ENCODE assay signal across 29 mouse cellular contexts in the genomic region with DNA sequence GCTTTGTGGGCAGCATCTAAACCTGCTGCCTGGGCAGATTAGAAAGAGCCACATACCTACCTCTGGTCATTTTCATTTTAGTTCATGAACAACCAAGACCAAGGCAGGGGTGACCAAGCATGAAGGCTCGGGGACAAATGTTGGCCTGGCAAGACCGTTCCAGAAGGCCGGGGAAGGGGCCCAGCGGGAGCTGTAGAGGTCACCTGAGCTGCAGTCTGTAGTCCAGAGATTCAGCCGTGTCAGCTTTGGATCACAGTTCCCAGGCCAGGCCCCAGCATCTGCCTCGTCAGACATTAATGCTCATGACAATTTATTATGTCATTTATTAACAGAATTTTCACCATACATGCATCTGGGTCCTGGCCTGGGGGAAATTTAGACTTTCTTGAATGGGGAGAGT. TPM values are rescaled to one million over a fixed set of nuclear protein-coding genes. Genes with fewer than 3 reads are reported as not detected.
DNase-seq lines count a peak whose midpoint lies in the region; ATAC-seq lines count a peak whose summit lies in the region.
"Had no signal": no experiment of that assay in that cellular context is flagged by ENCODE, and none has a peak within 500 bp of the region (broad histone marks: within the 10 kb centered on the region; RNA-seq: fewer than 3 reads in every experiment).

No protein-coding gene starts in this region.

- peaks cover 97% of the 10 kb centered on the region for H3K36me3 ChIP-seq in neural tube, embryonic 13.5 days
- peaks cover 96% of the 10 kb centered on the region for H3K36me3 ChIP-seq in kidney, embryonic 14.5 days (ENCODE audit: control insufficient read depth, insufficient read depth, low read length)

- no peaks in the 10 kb centered on the region for H3K4me1 ChIP-seq in neural tube, embryonic 13.5 days (replicated peaks)
- no peaks in the 10 kb centered on the region for H3K4me1 ChIP-seq in kidney, embryonic 14.5 days (ENCODE audit: control insufficient read depth, insufficient read depth, low read length)
- H3K4me1 ChIP-seq: forebrain, embryonic 12.5 days; limb, embryonic 10.5 days; limb, embryonic 15.5 days; liver, embryonic 13.5 days had no signal

- H3K4me2 ChIP-seq in neural tube, embryonic 13.5 days, result no peak overlapping the region
- H3K4me2 ChIP-seq in kidney, embryonic 14.5 days (replicated peaks; ENCODE audit: low read depth, low read length), result no peak overlapping the region
- H3K4me2 ChIP-seq: forebrain, embryonic 12.5 days; heart, embryonic 11.5 days; hindbrain, embryonic 14.5 days; limb, embryonic 15.5 days; liver, embryonic 13.5 days had no signal

- no peak overlapping the region for H3K4me3 ChIP-seq in neural tube, embryonic 13.5 days
- no peak overlapping the region for H3K4me3 ChIP-seq in kidney, embryonic 14.5 days (ENCODE audit: low read length)
- H3K4me3 ChIP-seq: forebrain, embryonic 12.5 days; limb, embryonic 10.5 days; limb, embryonic 15.5 days; liver, embryonic 13.5 days had no signal

- H3K9me3 ChIP-seq in neural tube, embryonic 13.5 days, result no peaks in the 10 kb centered on the region
- no peaks in the 10 kb centered on the region for H3K9me3 ChIP-seq in kidney, embryonic 14.5 days (ENCODE audit: control insufficient read depth, low read length)
- H3K9me3 ChIP-seq: forebrain, embryonic 12.5 days; G1E; limb, embryonic 10.5 days; limb, embryonic 15.5 days; liver, embryonic 13.5 days had no signal

- no peak for ATAC-seq in neural tube, embryonic 13.5 days (ENCODE audit: low read depth)
- ATAC-seq in kidney, embryonic 14.5 days (ENCODE audit: low FRiP score, low TSS enrichment), result peak; percentile 56; the same call in 1 of the 2 replicates
- ATAC-seq: forebrain, postnatal 0 days; lung, postnatal 0 days had no signal

- H3K27ac ChIP-seq in neural tube, embryonic 13.5 days (replicated peaks), result peak overlapping the region; percentile 28; the same call in 1 of the 2 replicates
- H3K27ac ChIP-seq in kidney, embryonic 14.5 days (ENCODE audit: low read depth, low read length), result peak overlapping the region; percentile 12; the same call in 1 of the 2 replicates
- H3K27ac ChIP-seq: forebrain, embryonic 12.5 days; hindbrain, embryonic 14.5 days; limb, embryonic 10.5 days; limb, embryonic 15.5 days; liver, embryonic 13.5 days; stomach, postnatal 0 days had no signal

- WGBS in neural tube, embryonic 13.5 days, result 78% methylated on average over 6 of the region's 6 CpGs
- 62% methylated on average over 6 of the region's 6 CpGs for WGBS in kidney, embryonic 14.5 days

- no peak overlapping the region for H3K9ac ChIP-seq in neural tube, embryonic 13.5 days
- no peak overlapping the region for H3K9ac ChIP-seq in kidney, embryonic 14.5 days (ENCODE audit: low read depth, low read length)
- H3K9ac ChIP-seq: forebrain, embryonic 12.5 days; forebrain, postnatal 0 days; hindbrain, embryonic 14.5 days; limb, embryonic 15.5 days; liver, embryonic 13.5 days had no signal

- intact Hi-C loops in gastrocnemius, postnatal 36 days (cut with DNase I), result no loop called here

- no peaks in the 10 kb centered on the region for H3K27me3 ChIP-seq in neural tube, embryonic 13.5 days
- no peaks in the 10 kb centered on the region for H3K27me3 ChIP-seq in kidney, embryonic 14.5 days (ENCODE audit: control insufficient read depth, insufficient read depth, low read length)
- H3K27me3 ChIP-seq: forebrain, embryonic 12.5 days; limb, embryonic 15.5 days; liver, embryonic 13.5 days had no signal

- DNase-seq in neural tube, embryonic 10.5 days (ENCODE audit: extremely low spot score, low spot score), result no peak
- peak; percentile 90 for DNase-seq in kidney, postnatal 14 days
- DNase-seq in gastrocnemius, postnatal 36 days, result no peak
- DNase-seq in heart, adult 9 months (ENCODE audit: low spot score in 2 of 2), result no peak
- no peak for DNase-seq in frontal cortex, postnatal 10 days (ENCODE audit: low spot score in 2 of 2)
- DNase-seq: adrenal gland, postnatal 14 days; cerebellum, adult 11-12 months; cerebellum, postnatal 14 days; forebrain, postnatal 0 days; gastrocnemius, postnatal 10 days; heart, adult 11 months; heart, postnatal 36 days; layer of hippocampus, postnatal 36 days; liver, embryonic 13.5 days; lung, adult 18-20 months; midbrain, embryonic 14.5 days; right cerebral cortex, adult 18-20 months; thymus, adult 2 months; thymus, postnatal 36 days had no signal

RNA-seq across cellular contexts. Expression of a gene that starts 15.8 kb away (rescaled TPM):
- 47.4 and 52.6 TPM in 2 replicates for polyA plus RNA-seq in neural tube, embryonic 13.5 days (2015; fragmentation: Nextera tagmentation; extraction: Ambion mirVana)
- polyA plus RNA-seq in kidney, embryonic 14.5 days (2014; fragmentation: Nextera tagmentation; extraction: Ambion mirVana), result 39.4 and 43.2 TPM in 2 replicates
- 10 to 100 TPM in 1 of 2 experiments, 1 to 10 TPM in 1; 6.6 to 10.7 TPM for total RNA-seq in gastrocnemius, postnatal 36 days (2021)

RNA-seq across cellular contexts. Expression of a gene that starts 35.2 kb away (rescaled TPM):
- 23.5 and 28.4 TPM in 2 replicates for polyA plus RNA-seq in neural tube, embryonic 13.5 days (2015; fragmentation: Nextera tagmentation; extraction: Ambion mirVana)
- polyA plus RNA-seq in kidney, embryonic 14.5 days (2014; fragmentation: Nextera tagmentation; extraction: Ambion mirVana), result 13.4 and 26.6 TPM in 2 replicates
- total RNA-seq in gastrocnemius, postnatal 36 days (2021), result 10 to 100 TPM; 49.7 to 50.7 TPM
